Mouse (Mus musculus): Measurements from ENCODE around the gene Lrrc1.

Gene Lrrc1

GRCm38 (mm10) chr9:77461371-77461915, 83.2 kb downstream of the Lrrc1 start:
- DNase-seq: no peak

GRCm38 (mm10) chr9:77460408-77460807, 84.3 kb downstream of the Lrrc1 start:
- DNase-seq: no peak

GRCm38 (mm10) chr9:77459365-77459764, 85.3 kb downstream of the Lrrc1 start:
- no peak for DNase-seq

GRCm38 (mm10) chr9:77456169-77456826, 88.4 kb downstream of the Lrrc1 start:
- DNase-seq: no peak

- no peak for DNase-seq
Observed at GRCm38 (mm10) chr9:77455439-77456168, 89.1 kb downstream of the Lrrc1 start.

- no peak for DNase-seq
Observed at GRCm38 (mm10) chr9:77452046-77452807, 92.4 kb downstream of the Lrrc1 start.

GRCm38 (mm10) chr9:77450447-77450846, 94.2 kb downstream of the Lrrc1 start:
- DNase-seq: no peak

GRCm38 (mm10) chr9:77444876-77445275, 99.8 kb downstream of the Lrrc1 start:
- DNase-seq: no peak

- DNase-seq: no peak
Observed at GRCm38 (mm10) chr9:77439371-77439770, 105.3 kb downstream of the Lrrc1 start.

- DNase-seq: no peak
Observed at GRCm38 (mm10) chr9:77438836-77439271, 105.8 kb downstream of the Lrrc1 start.

- DNase-seq: no peak
Observed at GRCm38 (mm10) chr9:77437131-77437530, 107.5 kb downstream of the Lrrc1 start.

- no peak for DNase-seq
Observed at GRCm38 (mm10) chr9:77434965-77435364, 109.7 kb downstream of the Lrrc1 start.

- no peak for DNase-seq
Observed at GRCm38 (mm10) chr9:77433476-77433875, 111.2 kb downstream of the Lrrc1 start.

- DNase-seq: no peak
Observed at GRCm38 (mm10) chr9:77432030-77432429, 112.6 kb downstream of the Lrrc1 start.

- no peak for DNase-seq
Observed at GRCm38 (mm10) chr9:77430413-77431087, 114.1 kb downstream of the Lrrc1 start.

GRCm38 (mm10) chr9:77429230-77430015, 115.2 kb downstream of the Lrrc1 start:
- no peak for DNase-seq

- DNase-seq: no peak
Observed at GRCm38 (mm10) chr9:77428748-77429140, 115.9 kb downstream of the Lrrc1 start.

- no peak for DNase-seq
Observed at GRCm38 (mm10) chr9:77428115-77428747, 116.4 kb downstream of the Lrrc1 start.

GRCm38 (mm10) chr9:77427292-77428114, 117.2 kb downstream of the Lrrc1 start:
- peak; percentile 75 for DNase-seq

GRCm38 (mm10) chr9:77426110-77426509, 118.6 kb downstream of the Lrrc1 start:
- no peak for DNase-seq

GRCm38 (mm10) chr9:77425553-77425952, 119.1 kb downstream of the Lrrc1 start:
- no peak for DNase-seq

Data from retina, postnatal 1 day (tissue).